Mouse (Mus musculus) embryonic facial prominence, embryonic 15.5 days (tissue): ENCODE data around the gene Clk1. TPM values are rescaled to one million over a fixed set of nuclear protein-coding genes. Genes with fewer than 3 reads are reported as not detected.
A peak's percentile ranks its signal among the peaks of the same experiment; 100 is the strongest.
"Not testable (repeated sequence)": the region's sequence is repeated elsewhere in the genome, so short reads cannot be mapped to it uniquely, and the experiment has no call there.

Experiments used
- ATAC-seq: fragments of 200-750 bp; cut with Nextera tagmentation; 2 replicates; pipeline ENCODE4 v1.8.0; 2017; ENCODE audit warnings: low read depth, moderate TSS enrichment; ENCODE audit not compliant: insufficient number of reproducible peaks, low FRiP score, low TSS enrichment
- H3K27ac ChIP-seq: fragments of 300-500 bp; sonication (generic); replicated peaks from 2 replicates; pipeline ENCODE4 v1.5.1; 2015; ENCODE audit warnings: mild to moderate bottlenecking, inconsistent platforms
- H3K27me3 ChIP-seq: fragments of 300-500 bp; sonication (generic); 2 replicates; pipeline ENCODE4 v1.6.1; 2015; ENCODE audit warnings: inconsistent platforms
- H3K36me3 ChIP-seq: fragments of 300-500 bp; sonication (generic); 2 replicates; pipeline ENCODE4 v1.6.1; 2015; ENCODE audit warnings: mild to moderate bottlenecking, inconsistent platforms
- H3K4me1 ChIP-seq: fragments of 300-500 bp; sonication (generic); 2 replicates; pipeline ENCODE4 v1.6.1; 2015; ENCODE audit warnings: inconsistent platforms
- H3K4me2 ChIP-seq: fragments of 300-500 bp; sonication (generic); replicated peaks from 2 replicates; pipeline ENCODE4 v1.6.1; 2015; ENCODE audit warnings: mild to moderate bottlenecking, inconsistent platforms
- H3K4me3 ChIP-seq: fragments of 300-500 bp; sonication (generic); replicated peaks from 2 replicates; pipeline ENCODE4 v1.5.1; 2015; ENCODE audit warnings: mild to moderate bottlenecking, inconsistent platforms
- H3K9ac ChIP-seq: fragments of 300-500 bp; sonication (generic); 2 replicates; pipeline ENCODE4 v1.6.1; 2015; ENCODE audit warnings: inconsistent platforms
- H3K9me3 ChIP-seq: fragments of 300-500 bp; sonication (generic); replicated peaks from 2 replicates; pipeline ENCODE4 v1.6.1; 2016; ENCODE audit warnings: inconsistent platforms
- WGBS: fragments of 180-500 bp; shearing (Covaris S2); methylation state at CpG from one replicate; pipeline ENCODE4 v1.1.7; 2015; 5-methylcytosine and 5-hydroxymethylcytosine counted together
- polyA plus RNA-seq: library from polyadenylated mRNA; unstranded; fragments of >200 nt; fragmentation: Nextera tagmentation; extraction: Ambion mirVana; gene quantifications from 2 replicates; pipeline ENCODE4 v1.2.1, GENCODE M21; 2015

Clk1 gene
- polyA plus RNA-seq, 1 experiment from 2014 or later: 201 TPM

DNA sequence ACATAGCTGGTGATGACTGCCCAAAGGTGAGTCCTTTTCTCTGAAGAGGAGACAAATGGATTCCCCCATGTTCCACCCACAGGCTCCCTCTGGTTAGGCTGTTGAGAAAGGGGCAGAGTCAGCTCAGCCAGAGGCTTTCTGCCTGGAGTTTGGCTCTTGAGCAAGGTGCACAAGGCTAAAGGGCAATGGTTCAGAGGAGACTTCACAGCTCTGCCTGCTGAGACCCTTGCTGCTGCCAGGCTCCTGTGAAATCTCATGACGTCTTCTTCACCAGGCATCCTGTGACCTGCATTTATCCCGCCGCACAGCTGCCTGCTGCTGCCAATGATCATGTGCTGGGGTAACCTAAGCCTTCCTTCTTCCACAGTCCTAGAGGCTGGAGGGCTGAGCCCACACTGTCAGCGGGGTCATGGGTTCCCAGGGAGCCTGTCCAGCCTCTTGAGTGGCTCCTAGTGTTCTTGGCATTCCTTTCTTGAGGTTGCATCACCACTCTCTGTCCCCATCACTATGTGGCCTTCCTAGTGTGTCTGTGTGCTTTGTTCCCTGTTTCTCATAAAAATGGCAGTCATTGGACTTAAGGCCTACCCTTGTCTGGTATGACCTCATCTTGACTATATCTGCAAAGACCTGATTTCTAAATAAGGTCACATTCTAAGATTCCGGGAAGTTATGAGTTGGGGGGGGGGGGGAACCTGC is 41.1 kb downstream of the Clk1 start:
- no peak overlapping the region for H3K4me2 ChIP-seq
- WGBS: 74% methylated on average over 5 of the region's 5 CpGs
- no peak overlapping the region for H3K27ac ChIP-seq
- H3K4me3 ChIP-seq: no peak overlapping the region
- no peak for ATAC-seq
- no peaks in the 10 kb centered on the region for H3K9me3 ChIP-seq
- H3K4me1 ChIP-seq: no peaks in the 10 kb centered on the region
- H3K36me3 ChIP-seq: no peaks in the 10 kb centered on the region
- H3K9ac ChIP-seq: no peak overlapping the region
- no peaks in the 10 kb centered on the region for H3K27me3 ChIP-seq

DNA sequence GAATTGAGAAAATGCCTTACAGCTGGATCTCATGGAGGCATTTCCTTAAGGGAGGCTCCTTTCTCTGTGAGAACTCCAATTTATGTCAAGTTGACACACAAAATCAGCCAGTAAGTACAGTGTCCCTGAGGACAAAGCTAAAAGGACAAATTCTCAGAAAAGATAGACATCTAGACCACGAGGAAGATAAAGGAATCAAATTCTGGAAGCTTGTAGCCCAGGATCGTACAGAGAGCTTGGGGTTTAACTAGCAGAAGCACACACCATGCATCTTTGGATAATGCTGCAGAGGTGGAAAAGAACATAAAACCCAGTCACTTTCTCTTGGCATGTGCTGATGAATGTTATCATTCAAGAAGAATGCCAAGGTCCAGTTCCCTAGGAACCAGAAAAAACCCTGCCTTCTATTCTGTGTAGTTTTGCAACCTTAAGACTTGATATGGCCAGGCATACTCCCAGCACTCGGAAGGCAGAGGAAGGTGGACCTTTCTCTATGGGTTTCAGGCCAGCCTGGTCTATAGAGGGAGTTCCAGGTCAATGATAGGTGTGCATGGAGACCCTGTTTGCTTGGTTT is 48.2 kb downstream of the Clk1 start:
- no peaks in the 10 kb centered on the region for H3K9me3 ChIP-seq
- H3K4me1 ChIP-seq: no peaks in the 10 kb centered on the region
- no peak overlapping the region for H3K27ac ChIP-seq
- H3K4me3 ChIP-seq: no peak overlapping the region
- no peaks in the 10 kb centered on the region for H3K27me3 ChIP-seq
- H3K4me2 ChIP-seq: no peak overlapping the region
- H3K36me3 ChIP-seq: no peaks in the 10 kb centered on the region
- no peak for ATAC-seq
- 54% methylated on average over 3 of the region's 3 CpGs for WGBS
- no peak overlapping the region for H3K9ac ChIP-seq

GRCm38 (mm10) chr1:58374266-58374665 is 49.6 kb downstream of the Clk1 start:
- H3K4me1 ChIP-seq, ATAC-seq, H3K36me3 ChIP-seq, H3K9ac ChIP-seq, H3K27ac ChIP-seq, H3K4me3 ChIP-seq, H3K4me2 ChIP-seq, H3K9me3 ChIP-seq, H3K27me3 ChIP-seq: not testable (repeated sequence)
- WGBS: 86% methylated on average over 2 of the region's 2 CpGs

DNA sequence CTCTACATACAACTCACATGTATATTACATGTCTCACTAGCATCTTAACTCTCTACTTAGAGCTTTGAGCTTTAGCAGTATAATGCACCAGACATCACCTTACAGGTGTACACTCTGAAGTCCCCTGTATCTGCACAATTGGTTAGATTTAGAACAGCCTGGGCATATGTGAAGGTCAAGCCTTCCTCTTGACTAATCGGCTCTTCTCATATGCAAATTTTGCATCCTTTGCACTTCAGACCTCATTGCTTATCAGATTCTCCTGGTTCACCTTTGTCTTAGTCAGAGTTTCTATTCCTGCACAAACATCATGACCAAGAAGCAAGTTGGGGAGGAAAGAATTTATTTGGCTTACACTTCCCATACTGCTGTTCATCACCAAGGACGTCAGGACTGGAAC is 54.1 kb downstream of the Clk1 start:
- Histone ChIP-seq H3K27me3 (no peaks in the 10 kb centered on the region), H3K9ac (no peak overlapping the region), H3K36me3 (no peaks in the 10 kb centered on the region), H3K4me1 (0 out of 2 replicates have a peak, but pooled peaks cover 4% of the 10 kb centered on the region), H3K4me2 (no peak overlapping the region), H3K4me3 (no peak overlapping the region), H3K9me3 (no peaks in the 10 kb centered on the region), H3K27ac (no peak overlapping the region)
- 80% methylated on average over 2 of the region's 2 CpGs for WGBS
- no peak for ATAC-seq

- Histone ChIP-seq H3K9me3 (no peaks in the 10 kb centered on the region), H3K4me2 (no peak overlapping the region), H3K36me3 (no peaks in the 10 kb centered on the region), H3K4me3 (no peak overlapping the region), H3K27ac (peak overlapping the region; percentile 65), H3K4me1 (0 out of 2 replicates have a peak, but pooled peaks cover 4% of the 10 kb centered on the region), H3K9ac (no peak overlapping the region), H3K27me3 (no peaks in the 10 kb centered on the region)
- WGBS: 63% methylated on average over 12 of the region's 12 CpGs
- peak; percentile 80 for ATAC-seq
Observed at GRCm38 (mm10) chr1:58366737-58367471, 57.0 kb downstream of the Clk1 start.

DNA sequence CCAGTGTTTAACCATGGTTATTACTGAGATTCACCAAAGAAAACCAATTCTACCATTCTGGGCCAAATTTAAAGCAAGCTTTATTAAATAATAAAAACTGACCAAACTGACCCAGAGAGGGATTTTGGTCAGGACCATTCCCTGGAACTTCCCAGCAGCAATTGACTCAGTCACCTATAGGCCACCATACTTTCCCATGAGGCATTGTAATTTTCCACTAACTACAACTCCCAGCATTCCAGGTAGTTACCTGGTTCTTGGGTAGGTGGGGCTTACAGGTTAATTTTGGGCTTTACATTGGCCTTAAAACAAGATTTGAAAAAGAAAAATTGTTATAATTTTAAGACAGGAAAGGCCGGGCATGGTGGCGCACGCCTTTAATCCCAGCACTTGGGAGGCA is 58.0 kb downstream of the Clk1 start:
- no peaks in the 10 kb centered on the region for H3K27me3 ChIP-seq

DNA sequence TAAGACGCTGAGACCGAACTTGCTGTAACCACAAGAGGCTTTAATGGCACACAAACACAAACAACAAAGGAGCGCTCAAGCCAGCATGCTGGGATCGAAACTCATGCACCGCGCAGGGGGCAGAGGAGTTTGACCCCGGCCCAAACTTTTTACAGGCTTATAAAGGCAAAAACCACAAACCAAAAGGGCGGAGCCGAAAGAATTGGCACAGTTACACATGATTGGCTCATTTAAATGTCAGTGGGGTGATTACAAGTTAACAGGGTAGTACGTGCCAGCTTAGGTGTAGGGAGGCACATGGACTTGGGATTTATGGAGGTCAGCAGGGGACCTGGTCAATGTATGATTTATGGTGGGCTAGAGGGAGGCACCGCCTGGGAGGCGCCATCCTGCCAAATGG is 59.3 kb downstream of the Clk1 start:
- H3K9ac ChIP-seq: no peak overlapping the region
- no peaks in the 10 kb centered on the region for H3K36me3 ChIP-seq
- no peak overlapping the region for H3K4me2 ChIP-seq
- no peaks in the 10 kb centered on the region for H3K27me3 ChIP-seq
- H3K4me1 ChIP-seq: 0 out of 2 replicates have a peak, but pooled peaks cover 4% of the 10 kb centered on the region
- no peaks in the 10 kb centered on the region for H3K9me3 ChIP-seq
- no peak overlapping the region for H3K4me3 ChIP-seq
- no peak overlapping the region for H3K27ac ChIP-seq
- WGBS: 95% methylated on average over 12 of the region's 12 CpGs
- no peak for ATAC-seq

More for the DNA sequence above, 58.0 kb downstream of the Clk1 start:
- Histone ChIP-seq H3K27ac (no peak overlapping the region), H3K36me3 (no peaks in the 10 kb centered on the region), H3K9me3 (no peaks in the 10 kb centered on the region), H3K4me1 (0 out of 2 replicates have a peak, but pooled peaks cover 4% of the 10 kb centered on the region), H3K4me2 (no peak overlapping the region), H3K4me3 (no peak overlapping the region), H3K9ac (no peak overlapping the region)
- 98% methylated on average over 3 of the region's 3 CpGs for WGBS
- ATAC-seq: no peak

DNA sequence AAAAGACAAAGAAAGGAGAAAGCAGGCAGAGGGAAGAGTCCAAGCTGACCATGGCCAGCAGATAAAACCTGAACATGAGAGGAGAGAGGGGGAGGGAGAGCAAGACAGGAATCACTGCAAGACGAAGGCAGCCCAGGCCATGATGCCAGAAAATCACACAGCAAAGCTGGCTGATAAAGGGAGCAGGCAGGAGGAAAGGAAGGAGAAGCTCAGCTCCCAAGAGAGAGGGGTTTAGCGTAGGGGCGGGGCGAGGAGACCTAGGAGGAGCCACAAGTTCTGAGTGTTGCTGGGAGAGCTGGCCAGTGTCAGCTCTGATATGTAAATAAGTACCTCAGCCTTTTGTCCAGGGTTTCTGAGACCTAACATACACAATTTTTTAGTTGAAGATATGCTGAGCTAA is 61.6 kb downstream of the Clk1 start:
- H3K36me3 ChIP-seq: no peaks in the 10 kb centered on the region
- H3K27me3 ChIP-seq: no peaks in the 10 kb centered on the region
- no peak overlapping the region for H3K4me2 ChIP-seq
- H3K9ac ChIP-seq: no peak overlapping the region
- 0 out of 2 replicates have a peak, but pooled peaks cover 3% of the 10 kb centered on the region for H3K4me1 ChIP-seq
- H3K27ac ChIP-seq: no peak overlapping the region
- 64% methylated on average over 4 of the region's 4 CpGs for WGBS
- no peaks in the 10 kb centered on the region for H3K9me3 ChIP-seq
- ATAC-seq: no peak
- no peak overlapping the region for H3K4me3 ChIP-seq

Other genes starting within 250 kb of the Clk1 start
- 26.1 and 30.0 TPM in 2 replicates for gene Aox4, start 213.7 kb downstream of the Clk1 start, polyA plus RNA-seq
- gene Aox2, start 145.7 kb downstream of the Clk1 start, polyA plus RNA-seq: 1.4 and 2.9 TPM in 2 replicates
- gene Bzw1, start 31.2 kb downstream of the Clk1 start, polyA plus RNA-seq: 292 and 297 TPM in 2 replicates
- gene Nif3l1, start 21.1 kb upstream of the Clk1 start, polyA plus RNA-seq: 40.6 and 44.5 TPM in 2 replicates
- gene Ppil3, start 21.4 kb upstream of the Clk1 start, polyA plus RNA-seq: 52.2 and 54.4 TPM in 2 replicates
- 25.9 and 27.1 TPM in 2 replicates for gene Orc2, start 81.0 kb upstream of the Clk1 start, polyA plus RNA-seq
- 6.8 and 9.0 TPM in 2 replicates for gene Fam126b, start 162.3 kb upstream of the Clk1 start, polyA plus RNA-seq
- 154 and 169 TPM in 2 replicates for gene Ndufb3, start 162.3 kb upstream of the Clk1 start, polyA plus RNA-seq